Mouse (Mus musculus) megakaryocyte, embryonic 14.5 days (primary cell): ENCODE data around the gene Pla2g12a.

Experiments
- FLI1 ChIP-seq: IDR thresholded peaks from 2 replicates; pipeline ENCODE4 v1.6.1; 2012; ENCODE audit warnings: low read length, inconsistent platforms, mixed read lengths
- GATA1 ChIP-seq: IDR thresholded peaks from 3 replicates; pipeline ENCODE4 v1.6.1; 2012; ENCODE audit warnings: mixed read lengths, low read length, inconsistent platforms, borderline replicate concordance

GRCm38 (mm10) chr3:129885577-129885976, 7.2 kb downstream of the Pla2g12a start:
- TF ChIP-seq FLI1 (no peak), GATA1 (no peak)
